Mouse (Mus musculus) G1E (cell line): ENCODE measurements around the gene Cd101.

Experiments used
- CTCF ChIP-seq: IDR thresholded peaks from 2 replicates; pipeline ENCODE4 v1.5.1; 2012; ENCODE audit warnings: low read depth, low read length, inconsistent platforms, mixed read lengths
- GATA1 ChIP-seq: IDR thresholded peaks from 2 replicates; pipeline ENCODE4 v1.6.1; 2012; ENCODE audit warnings: borderline replicate concordance, low read length, inconsistent platforms, mixed read lengths
- POLR2AphosphoS5 ChIP-seq: IDR thresholded peaks from 2 replicates; pipeline ENCODE4 v1.6.1; 2012; ENCODE audit warnings: low read depth, low read length, inconsistent platforms; ENCODE audit not compliant: insufficient replicate concordance
- TAL1 ChIP-seq: conservative IDR thresholded peaks from 2 replicates; pipeline ENCODE4 v1.6.1; 2012; ENCODE audit warnings: low read depth, low read length, inconsistent platforms, mixed read lengths

GRCm38 (mm10) chr3:101070796-101071235 lies 41.5 kb upstream of the Cd101 start:
- TF ChIP-seq CTCF (no peak), POLR2AphosphoS5 (no peak), GATA1 (no peak), TAL1 (no peak)
